Mouse (Mus musculus) intestine, embryonic 16.5 days (tissue): ENCODE measurements around the gene Lin52. TPM values are rescaled to one million over a fixed set of nuclear protein-coding genes. Genes with fewer than 3 reads are reported as not detected.
A peak's percentile ranks its signal among the peaks of the same experiment; 100 is the strongest.

Experiments
- ATAC-seq: fragments of 200-750 bp; cut with Nextera tagmentation; 2 replicates; pipeline ENCODE4 v1.8.0; 2017; ENCODE audit warnings: moderate TSS enrichment, moderate library complexity
- H3K27ac ChIP-seq: fragments of 300-500 bp; sonication (generic); 2 replicates; pipeline ENCODE4 v1.5.1; 2014; ENCODE audit warnings: mild to moderate bottlenecking, low read length
- H3K27me3 ChIP-seq: fragments of 300-500 bp; sonication (generic); replicated peaks from 2 replicates; pipeline ENCODE4 v1.6.1; 2014; ENCODE audit warnings: low read length, control low read depth, mixed read lengths; ENCODE audit not compliant: control insufficient read depth, insufficient read depth
- H3K36me3 ChIP-seq: fragments of 300-500 bp; sonication (generic); 2 replicates; pipeline ENCODE4 v1.6.1; 2014; ENCODE audit warnings: low read length, control low read depth; ENCODE audit not compliant: control insufficient read depth, insufficient read depth
- H3K4me1 ChIP-seq: fragments of 300-500 bp; sonication (generic); 2 replicates; pipeline ENCODE4 v1.6.1; 2014; ENCODE audit warnings: low read length, control low read depth, mixed read lengths; ENCODE audit not compliant: control insufficient read depth, insufficient read depth
- H3K4me2 ChIP-seq: fragments of 300-500 bp; sonication (generic); 2 replicates; pipeline ENCODE4 v1.6.1; 2014; ENCODE audit warnings: low read depth, low read length, control low read depth
- H3K4me3 ChIP-seq: fragments of 300-500 bp; sonication (generic); 2 replicates; pipeline ENCODE4 v1.5.1; 2014; ENCODE audit warnings: mild to moderate bottlenecking, low read length
- H3K9ac ChIP-seq: fragments of 300-500 bp; sonication (generic); 2 replicates; pipeline ENCODE4 v1.6.1; 2014; ENCODE audit warnings: low read depth, low read length
- H3K9me3 ChIP-seq: fragments of 300-500 bp; sonication (generic); 2 replicates; pipeline ENCODE4 v1.6.1; 2016; ENCODE audit warnings: low read length, control low read depth; ENCODE audit not compliant: control insufficient read depth
- WGBS: fragments of 180-500 bp; shearing (Covaris S2); extraction: QIAGEN DNeasy Blood & Tissue Kit; methylation state at CpG from one replicate; pipeline ENCODE4 v1.1.7; 2014; 5-methylcytosine and 5-hydroxymethylcytosine counted together
- polyA plus RNA-seq: library from polyadenylated mRNA; unstranded; fragments of >200 nt; fragmentation: Nextera tagmentation; extraction: Ambion mirVana; gene quantifications from 2 replicates; pipeline ENCODE4 v1.2.1, GENCODE M21; 2015

Lin52 gene
- polyA plus RNA-seq, 1 experiment from 2014 or later, result 14.7 TPM

GRCm38 (mm10) chr12:84548251-84548650 lies 97.0 kb downstream of the Lin52 start:
- no peak overlapping the region for H3K9ac ChIP-seq
- no peaks in the 10 kb centered on the region for H3K27me3 ChIP-seq
- ATAC-seq, result no peak
- H3K4me1 ChIP-seq, result no peaks in the 10 kb centered on the region
- H3K9me3 ChIP-seq, result no peaks in the 10 kb centered on the region
- H3K4me3 ChIP-seq, result no peak overlapping the region
- no peaks in the 10 kb centered on the region for H3K36me3 ChIP-seq
- no peak overlapping the region for H3K4me2 ChIP-seq
- no peak overlapping the region for H3K27ac ChIP-seq
- 54% methylated on average over 8 of the region's 8 CpGs for WGBS

- H3K4me3 ChIP-seq, result no peak overlapping the region
- H3K27me3 ChIP-seq, result no peaks in the 10 kb centered on the region
- no peak for ATAC-seq
- no peaks in the 10 kb centered on the region for H3K9me3 ChIP-seq
- 56% methylated on average over 8 of the region's 8 CpGs for WGBS
- no peak overlapping the region for H3K9ac ChIP-seq
- H3K4me1 ChIP-seq, result no peaks in the 10 kb centered on the region
- no peak overlapping the region for H3K27ac ChIP-seq
- H3K36me3 ChIP-seq, result no peaks in the 10 kb centered on the region
- no peak overlapping the region for H3K4me2 ChIP-seq
These were observed 104.0 kb downstream of the Lin52 start for GRCm38 (mm10) chr12:84555218-84555617.

GRCm38 (mm10) chr12:84562558-84562957 lies 111.3 kb downstream of the Lin52 start:
- Histone ChIP-seq H3K4me2 (no peak overlapping the region), H3K36me3 (no peaks in the 10 kb centered on the region), H3K27me3 (peaks cover 5% of the 10 kb centered on the region; the same call in 1 of the 2 replicates), H3K4me3 (no peak overlapping the region), H3K9me3 (no peaks in the 10 kb centered on the region), H3K9ac (no peak overlapping the region), H3K4me1 (no peaks in the 10 kb centered on the region), H3K27ac (no peak overlapping the region)
- no peak for ATAC-seq
- WGBS, result 43% methylated on average over 4 of the region's 4 CpGs

- H3K27ac ChIP-seq, result no peak overlapping the region
- WGBS, result 65% methylated on average over 6 of the region's 6 CpGs
- 0 out of 2 replicates have a peak, but pooled peaks cover 2% of the 10 kb centered on the region for H3K4me1 ChIP-seq
- no peaks in the 10 kb centered on the region for H3K36me3 ChIP-seq
- H3K4me3 ChIP-seq, result no peak overlapping the region
- no peak overlapping the region for H3K9ac ChIP-seq
- H3K27me3 ChIP-seq, result peaks cover 48% of the 10 kb centered on the region
- no peak overlapping the region for H3K4me2 ChIP-seq
- ATAC-seq, result no peak
- H3K9me3 ChIP-seq, result no peaks in the 10 kb centered on the region
These were observed 116.4 kb downstream of the Lin52 start for GRCm38 (mm10) chr12:84567576-84567975.

GRCm38 (mm10) chr12:84569336-84569970 lies 118.2 kb downstream of the Lin52 start, which contains the start of gene Vsx2:
Gene Vsx2, plus strand, starts transcription at chr12:84569762.
- Histone ChIP-seq H3K9ac (no peak within 1 kb of the TSS), H3K4me1 (0 out of 2 replicates have a peak, but pooled peaks cover 2% of the 10 kb centered on the region), H3K4me2 (no peak within 1 kb of the TSS), H3K4me3 (no peak within 1 kb of the TSS), H3K36me3 (no peaks in the 10 kb centered on the region), H3K27me3 (peaks cover 64% of the 10 kb centered on the region), H3K27ac (no peak within 1 kb of the TSS), H3K9me3 (no peaks in the 10 kb centered on the region)
- no peak for ATAC-seq
- 3% methylated on average over 25 of the region's 25 CpGs for WGBS

GRCm38 (mm10) chr12:84569976-84570693 lies 118.9 kb downstream of the Lin52 start:
- H3K4me2 ChIP-seq, result no peak overlapping the region
- 3% methylated on average over 40 of the region's 40 CpGs for WGBS
- H3K9ac ChIP-seq, result no peak overlapping the region
- 0 out of 2 replicates have a peak, but pooled peaks cover 2% of the 10 kb centered on the region for H3K4me1 ChIP-seq
- ATAC-seq, result no peak
- H3K9me3 ChIP-seq, result no peaks in the 10 kb centered on the region
- peaks cover 64% of the 10 kb centered on the region for H3K27me3 ChIP-seq
- no peak overlapping the region for H3K4me3 ChIP-seq
- no peak overlapping the region for H3K27ac ChIP-seq
- no peaks in the 10 kb centered on the region for H3K36me3 ChIP-seq

- H3K4me2 ChIP-seq, result no peak overlapping the region
- H3K27me3 ChIP-seq, result peaks cover 64% of the 10 kb centered on the region
- H3K4me1 ChIP-seq, result 0 out of 2 replicates have a peak, but pooled peaks cover 2% of the 10 kb centered on the region
- ATAC-seq, result no peak
- no peaks in the 10 kb centered on the region for H3K36me3 ChIP-seq
- WGBS, result 4% methylated on average over 34 of the region's 34 CpGs
- no peak overlapping the region for H3K9ac ChIP-seq
- no peaks in the 10 kb centered on the region for H3K9me3 ChIP-seq
- no peak overlapping the region for H3K27ac ChIP-seq
- no peak overlapping the region for H3K4me3 ChIP-seq
These were observed 119.6 kb downstream of the Lin52 start for GRCm38 (mm10) chr12:84570694-84571415.

- Histone ChIP-seq H3K27me3 (peaks cover 64% of the 10 kb centered on the region), H3K4me1 (0 out of 2 replicates have a peak, but pooled peaks cover 2% of the 10 kb centered on the region), H3K27ac (no peak overlapping the region), H3K4me2 (no peak overlapping the region), H3K36me3 (no peaks in the 10 kb centered on the region), H3K9ac (no peak overlapping the region), H3K4me3 (peak overlapping the region; percentile 4; the same call in 1 of the 2 replicates), H3K9me3 (no peaks in the 10 kb centered on the region)
- WGBS, result 3% methylated on average over 43 of the region's 43 CpGs
- no peak for ATAC-seq
These were observed 120.5 kb downstream of the Lin52 start for GRCm38 (mm10) chr12:84571466-84572340.
